Mouse (Mus musculus) myocyte (in vitro differentiated cells): ENCODE data around the gene Smoc2.

ENCODE experiments used
- CEBPB ChIP-seq: IDR thresholded peaks from 2 replicates; pipeline ENCODE4 v1.6.1; 2011; ENCODE audit warnings: mild to moderate bottlenecking, moderate library complexity; ENCODE audit not compliant: poor library complexity, insufficient read depth, severe bottlenecking
- E2F4 ChIP-seq: IDR thresholded peaks from one replicate; pipeline ENCODE4 v1.6.1; 2011; ENCODE audit warnings: mild to moderate bottlenecking, control low read depth, moderate library complexity; ENCODE audit not compliant: insufficient read depth
- MAX ChIP-seq: IDR thresholded peaks from one replicate; pipeline ENCODE4 v1.6.1; 2011; ENCODE audit warnings: low read depth, mild to moderate bottlenecking, control low read depth
- MYOD1 ChIP-seq, 3 experiments: IDR thresholded peaks; one replicate each; pipeline ENCODE4 v1.6.1; 2011; ENCODE audit warnings: control low read depth in 2 of 3, low read depth in 2 of 3, mild to moderate bottlenecking in 2 of 3, moderate library complexity in 1 of 3; ENCODE audit not compliant: insufficient read length in 2 of 3, control insufficient read depth in 1 of 3
- MYOG ChIP-seq, 3 experiments: IDR thresholded peaks; one replicate each; pipeline ENCODE4 v1.6.1; 2011; ENCODE audit warnings: control low read depth in 2 of 3, low read depth in 2 of 3, mild to moderate bottlenecking in 2 of 3; ENCODE audit not compliant: insufficient read length in 2 of 3, control insufficient read depth in 1 of 3, insufficient read depth in 1 of 3
- POLR2A ChIP-seq: IDR thresholded peaks from one replicate; pipeline ENCODE4 v1.6.1; 2011; ENCODE audit warnings: low read depth, mild to moderate bottlenecking, control low read depth, moderate library complexity; ENCODE audit not compliant: insufficient read length
- POLR2AphosphoS2 ChIP-seq: IDR thresholded peaks from one replicate; pipeline ENCODE4 v1.6.1; 2011; ENCODE audit warnings: low read depth, control low read depth; ENCODE audit not compliant: insufficient read length
- REST ChIP-seq: IDR thresholded peaks from one replicate; pipeline ENCODE4 v1.6.1; 2011; ENCODE audit warnings: mild to moderate bottlenecking, control low read depth, moderate library complexity; ENCODE audit not compliant: insufficient read depth, insufficient read length
- TCF12 ChIP-seq: IDR thresholded peaks from one replicate; pipeline ENCODE4 v1.6.1; 2011; ENCODE audit warnings: mild to moderate bottlenecking, control low read depth; ENCODE audit not compliant: poor library complexity, insufficient read depth, severe bottlenecking
- USF1 ChIP-seq: IDR thresholded peaks from one replicate; pipeline ENCODE4 v1.6.1; 2011; ENCODE audit warnings: low read depth, mild to moderate bottlenecking, control low read depth, moderate library complexity

DNA sequence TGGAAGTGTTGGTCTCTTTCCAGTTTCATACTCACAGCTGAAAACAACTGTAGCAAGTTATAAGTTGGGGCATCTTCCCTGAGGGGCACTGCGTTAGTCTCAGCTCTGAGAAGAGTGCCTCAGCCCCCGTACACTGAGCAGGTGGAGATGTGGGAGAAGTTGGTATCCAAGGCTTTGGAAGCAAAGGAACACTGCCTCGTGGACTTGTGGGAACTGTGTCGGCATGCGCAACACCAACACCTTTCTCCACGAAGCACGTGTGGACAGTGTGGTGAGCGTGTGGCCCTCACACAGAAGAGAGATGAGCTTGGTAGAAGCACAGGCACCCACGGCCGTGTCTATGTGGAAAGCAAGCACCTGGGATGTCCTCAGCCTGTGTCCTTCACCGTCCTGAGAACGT, 64.1 kb downstream of the Smoc2 start:
- TF ChIP-seq POLR2A: no peak
- TF ChIP-seq TCF12: no peak
- TF ChIP-seq MAX: no peak
- no peak for TF ChIP-seq USF1
- no peak for TF ChIP-seq REST
- no peak for TF ChIP-seq CEBPB
- no peak for TF ChIP-seq POLR2AphosphoS2
- no peak for TF ChIP-seq MYOG (IDR thresholded peaks at IDR 0.05; ENCODE audit: control insufficient read depth in 1 of 3, insufficient read depth in 1 of 3, insufficient read length in 2 of 3, low read depth in 2 of 3)
- no peak for TF ChIP-seq E2F4
- no peak for TF ChIP-seq MYOD1 (IDR thresholded peaks at IDR 0.05; ENCODE audit: control insufficient read depth in 1 of 3, insufficient read length in 2 of 3, low read depth in 2 of 3)
